Mouse (Mus musculus): ENCODE data around the gene Chrna3.

Chrna3 gene

GRCm38 (mm10) chr9:54994381-54994780, 32.0 kb downstream of the Chrna3 start:
- DNase-seq, result no peak

GRCm38 (mm10) chr9:54990362-54990761, 36.0 kb downstream of the Chrna3 start:
- no peak for DNase-seq

GRCm38 (mm10) chr9:54982401-54982800, 44.0 kb downstream of the Chrna3 start:
- DNase-seq, result no peak

GRCm38 (mm10) chr9:54981291-54982191, 44.8 kb downstream of the Chrna3 start:
- DNase-seq, result peak; percentile 21

GRCm38 (mm10) chr9:54980674-54981073, 45.7 kb downstream of the Chrna3 start, which contains the start of gene Chrna5:
TSS of gene Chrna5 (plus strand) at chr9:54980880.
- DNase-seq, result no peak

- DNase-seq, result no peak
These were observed 56.3 kb downstream of the Chrna3 start for GRCm38 (mm10) chr9:54969972-54970637.

- no peak for DNase-seq
These were observed 62.7 kb downstream of the Chrna3 start for GRCm38 (mm10) chr9:54963669-54964068.

- DNase-seq, result no peak
These were observed 65.3 kb downstream of the Chrna3 start for GRCm38 (mm10) chr9:54961059-54961458.
